Mouse (Mus musculus): Measurements from ENCODE around the gene Gm7876.
"Not testable (repeated sequence)": the region's sequence is repeated elsewhere in the genome, so short reads cannot be mapped to it uniquely, and the experiment has no call there.

Gm7876 gene

GRCm38 (mm10) chr14:4708938-4709337 is at the start of gene Gm7876:
TSS of gene Gm7876 (plus strand) at chr14:4709238.
- DNase-seq (ENCODE audit: low read depth, low spot score): not testable (repeated sequence)

- DNase-seq (ENCODE audit: low read depth, low spot score): not testable (repeated sequence)
These were observed 45.1 kb upstream of the Gm7876 start, which contains the start of gene Gm3239 for GRCm38 (mm10) chr14:4663892-4664291. TSS of gene Gm3239 (plus strand) at chr14:4664192.

GRCm38 (mm10) chr14:4726038-4726880 is 17.2 kb downstream of the Gm7876 start, which contains the start of gene Gm3252:
TSS of gene Gm3252 (plus strand) at chr14:4726775.
- not testable (repeated sequence) for DNase-seq (ENCODE audit: low read depth, low spot score)

Data from retina, adult 2 months (tissue).